Mouse (Mus musculus) intestine, embryonic 14.5 days (tissue): ENCODE results near the gene Tbc1d22b. TPM values are rescaled to one million over a fixed set of nuclear protein-coding genes. Genes with fewer than 3 reads are reported as not detected.

ENCODE experiments used
- ATAC-seq: fragments of 200-750 bp; cut with Nextera tagmentation; replicated peaks from 2 replicates; pipeline ENCODE4 v1.8.0; 2017; ENCODE audit warnings: low read depth, moderate number of reproducible peaks, moderate TSS enrichment, moderate library complexity; ENCODE audit not compliant: low FRiP score, low TSS enrichment
- DNase-seq: peaks from one replicate; pipeline ENCODE4 v3.0.0-alpha.2; 2018; ENCODE audit warnings: low spot score
- H3K27ac ChIP-seq: fragments of 300-500 bp; sonication (generic); 2 replicates; pipeline ENCODE4 v1.5.1; 2014; ENCODE audit warnings: low read depth, mild to moderate bottlenecking, control low read depth
- H3K27me3 ChIP-seq: fragments of 300-500 bp; sonication (generic); replicated peaks from 2 replicates; pipeline ENCODE4 v1.6.1; 2014; ENCODE audit warnings: low read length, control low read depth; ENCODE audit not compliant: control insufficient read depth, insufficient read depth
- H3K36me3 ChIP-seq: fragments of 300-500 bp; sonication (generic); 2 replicates; pipeline ENCODE4 v1.6.1; 2014; ENCODE audit warnings: low read length, control low read depth; ENCODE audit not compliant: control insufficient read depth, insufficient read depth
- H3K4me1 ChIP-seq: fragments of 300-500 bp; sonication (generic); replicated peaks from 2 replicates; pipeline ENCODE4 v1.6.1; 2014; ENCODE audit warnings: low read length, control low read depth, mixed read lengths; ENCODE audit not compliant: control insufficient read depth, insufficient read depth
- H3K4me2 ChIP-seq: fragments of 300-500 bp; sonication (generic); 2 replicates; pipeline ENCODE4 v1.6.1; 2014; ENCODE audit warnings: low read length
- H3K4me3 ChIP-seq: fragments of 300-500 bp; sonication (generic); 2 replicates; pipeline ENCODE4 v1.5.1; 2014; ENCODE audit warnings: low read depth, low read length, control low read depth, mixed read lengths
- H3K9ac ChIP-seq: fragments of 300-500 bp; sonication (generic); 2 replicates; pipeline ENCODE4 v1.6.1; 2014; ENCODE audit warnings: mild to moderate bottlenecking, low read length
- H3K9me3 ChIP-seq: fragments of 300-500 bp; sonication (generic); 2 replicates; pipeline ENCODE4 v1.6.1; 2016; ENCODE audit warnings: low read length, control low read depth; ENCODE audit not compliant: control insufficient read depth
- WGBS: fragments of 180-500 bp; shearing (Covaris S2); extraction: QIAGEN DNeasy Blood & Tissue Kit; methylation state at CpG from one replicate; pipeline ENCODE4 v1.1.7; 2014; 5-methylcytosine and 5-hydroxymethylcytosine counted together
- polyA plus RNA-seq: library from polyadenylated mRNA; unstranded; fragments of >200 nt; fragmentation: Nextera tagmentation; extraction: Ambion mirVana; gene quantifications from 2 replicates; pipeline ENCODE4 v1.2.1, GENCODE M21; 2014

Gene Tbc1d22b
- polyA plus RNA-seq, 1 experiment from 2014 or later: 14.0 TPM

GRCm38 (mm10) chr17:29548994-29549393, 591 bp upstream of the Tbc1d22b start:
- ATAC-seq (peak; percentile 44), DNase-seq (no peak)

GRCm38 (mm10) chr17:29551019-29551418, 1.4 kb downstream of the Tbc1d22b start:
- WGBS: 57% methylated on average over 6 of the region's 6 CpGs
- peaks cover 12% of the 10 kb centered on the region for H3K4me1 ChIP-seq
- H3K4me3 ChIP-seq: no peak overlapping the region
- DNase-seq (no peak), ATAC-seq (no peak)
- no peaks in the 10 kb centered on the region for H3K27me3 ChIP-seq
- H3K9ac ChIP-seq: no peak overlapping the region
- H3K36me3 ChIP-seq: no peaks in the 10 kb centered on the region
- H3K9me3 ChIP-seq: no peaks in the 10 kb centered on the region
- no peak overlapping the region for H3K27ac ChIP-seq
- peak overlapping the region; percentile 78 for H3K4me2 ChIP-seq

More at GRCm38 (mm10) chr17:29548994-29549393, 591 bp upstream of the Tbc1d22b start:
- H3K27me3 ChIP-seq: no peaks in the 10 kb centered on the region
- H3K36me3 ChIP-seq: no peaks in the 10 kb centered on the region
- no peak overlapping the region for H3K9ac ChIP-seq
- 55% methylated on average over 8 of the region's 8 CpGs for WGBS
- H3K9me3 ChIP-seq: no peaks in the 10 kb centered on the region
- peak overlapping the region; percentile 78 for H3K4me2 ChIP-seq
- no peak overlapping the region for H3K4me3 ChIP-seq
- peaks cover 12% of the 10 kb centered on the region for H3K4me1 ChIP-seq
- H3K27ac ChIP-seq: no peak overlapping the region

- Histone ChIP-seq H3K27me3 (no peaks in the 10 kb centered on the region), H3K9me3 (no peaks in the 10 kb centered on the region), H3K4me3 (no peak within 1 kb of the TSS), H3K4me1 (peaks cover 22% of the 10 kb centered on the region), H3K9ac (no peak within 1 kb of the TSS), H3K4me2 (no peak within 1 kb of the TSS), H3K27ac (no peak within 1 kb of the TSS), H3K36me3 (no peaks in the 10 kb centered on the region)
- 90% methylated on average over 5 of the region's 5 CpGs for WGBS
- DNase-seq (no peak), ATAC-seq (no peak)
Measured at GRCm38 (mm10) chr17:29552162-29552732, 2.7 kb downstream of the Tbc1d22b start, which contains the start of gene Tmem217. Tmem217 (minus strand) TSS chr17:29552385.

GRCm38 (mm10) chr17:29554176-29554575, 4.6 kb downstream of the Tbc1d22b start:
- Histone ChIP-seq H3K4me1 (peaks cover 27% of the 10 kb centered on the region), H3K4me2 (no peak overlapping the region), H3K9ac (no peak overlapping the region), H3K4me3 (no peak overlapping the region), H3K36me3 (no peaks in the 10 kb centered on the region), H3K9me3 (no peaks in the 10 kb centered on the region), H3K27me3 (no peaks in the 10 kb centered on the region), H3K27ac (no peak overlapping the region)
- ATAC-seq (no peak), DNase-seq (no peak)

- WGBS: 81% methylated on average over 10 of the region's 10 CpGs
- Histone ChIP-seq H3K36me3 (peaks cover 3% of the 10 kb centered on the region; the same call in 1 of the 2 replicates), H3K9ac (no peak overlapping the region), H3K4me1 (peaks cover 14% of the 10 kb centered on the region), H3K4me3 (no peak overlapping the region), H3K4me2 (no peak overlapping the region), H3K27me3 (no peaks in the 10 kb centered on the region), H3K9me3 (no peaks in the 10 kb centered on the region), H3K27ac (peak overlapping the region; percentile 48; the same call in 1 of the 2 replicates)
- ATAC-seq: 0 out of 2 replicates have a peak, but pooled peaks have one; percentile 18
- DNase-seq: no peak
Measured at GRCm38 (mm10) chr17:29556456-29556855, 6.9 kb downstream of the Tbc1d22b start.

GRCm38 (mm10) chr17:29556893-29557292, 7.3 kb downstream of the Tbc1d22b start:
- peaks cover 3% of the 10 kb centered on the region; the same call in 1 of the 2 replicates for H3K36me3 ChIP-seq
- no peak overlapping the region for H3K4me2 ChIP-seq
- peak; percentile 66 for ATAC-seq
- H3K27ac ChIP-seq: peak overlapping the region; percentile 48; the same call in 1 of the 2 replicates
- no peak overlapping the region for H3K9ac ChIP-seq
- no peak overlapping the region for H3K4me3 ChIP-seq
- H3K27me3 ChIP-seq: no peaks in the 10 kb centered on the region
- H3K9me3 ChIP-seq: no peaks in the 10 kb centered on the region
- DNase-seq: peak; percentile 58
- peaks cover 14% of the 10 kb centered on the region for H3K4me1 ChIP-seq
- WGBS: 51% methylated on average over 7 of the region's 7 CpGs

GRCm38 (mm10) chr17:29558476-29558875, 8.9 kb downstream of the Tbc1d22b start:
- no peaks in the 10 kb centered on the region for H3K27me3 ChIP-seq
- ATAC-seq (no peak), DNase-seq (no peak)
- H3K4me1 ChIP-seq: peaks cover 14% of the 10 kb centered on the region
- H3K36me3 ChIP-seq: peaks cover 3% of the 10 kb centered on the region; the same call in 1 of the 2 replicates
- 58% methylated on average over 5 of the region's 5 CpGs for WGBS
- no peak overlapping the region for H3K4me2 ChIP-seq
- no peak overlapping the region for H3K9ac ChIP-seq
- no peaks in the 10 kb centered on the region for H3K9me3 ChIP-seq
- H3K4me3 ChIP-seq: no peak overlapping the region
- H3K27ac ChIP-seq: no peak overlapping the region

GRCm38 (mm10) chr17:29565521-29565920, 15.9 kb downstream of the Tbc1d22b start:
- no peak overlapping the region for H3K27ac ChIP-seq
- H3K4me2 ChIP-seq: no peak overlapping the region
- H3K4me3 ChIP-seq: no peak overlapping the region
- H3K9me3 ChIP-seq: no peaks in the 10 kb centered on the region
- H3K36me3 ChIP-seq: peaks cover 27% of the 10 kb centered on the region
- no peak for ATAC-seq
- no peak overlapping the region for H3K9ac ChIP-seq
- DNase-seq: no peak
- 98% methylated on average over 5 of the region's 5 CpGs for WGBS
- no peaks in the 10 kb centered on the region for H3K4me1 ChIP-seq
- H3K27me3 ChIP-seq: no peaks in the 10 kb centered on the region

- no peaks in the 10 kb centered on the region for H3K4me1 ChIP-seq
- DNase-seq (no peak), ATAC-seq (no peak)
- no peaks in the 10 kb centered on the region for H3K27me3 ChIP-seq
- no peak overlapping the region for H3K4me3 ChIP-seq
- H3K4me2 ChIP-seq: no peak overlapping the region
- 92% methylated on average over 15 of the region's 15 CpGs for WGBS
- peaks cover 54% of the 10 kb centered on the region for H3K36me3 ChIP-seq
- H3K27ac ChIP-seq: no peak overlapping the region
- H3K9me3 ChIP-seq: no peaks in the 10 kb centered on the region
- no peak overlapping the region for H3K9ac ChIP-seq
Measured at GRCm38 (mm10) chr17:29568435-29568834, 18.9 kb downstream of the Tbc1d22b start.
